Mouse (Mus musculus) cerebral cortex, adult 2 months (tissue): Measurements from ENCODE around the gene Map7d1.

Experiments
- WGBS: fragments of 180-500 bp; shearing (Covaris S2); methylation state at CpG from one replicate; pipeline ENCODE4 v1.1.7; 2018; 5-methylcytosine and 5-hydroxymethylcytosine counted together

The Map7d1 gene

DNA sequence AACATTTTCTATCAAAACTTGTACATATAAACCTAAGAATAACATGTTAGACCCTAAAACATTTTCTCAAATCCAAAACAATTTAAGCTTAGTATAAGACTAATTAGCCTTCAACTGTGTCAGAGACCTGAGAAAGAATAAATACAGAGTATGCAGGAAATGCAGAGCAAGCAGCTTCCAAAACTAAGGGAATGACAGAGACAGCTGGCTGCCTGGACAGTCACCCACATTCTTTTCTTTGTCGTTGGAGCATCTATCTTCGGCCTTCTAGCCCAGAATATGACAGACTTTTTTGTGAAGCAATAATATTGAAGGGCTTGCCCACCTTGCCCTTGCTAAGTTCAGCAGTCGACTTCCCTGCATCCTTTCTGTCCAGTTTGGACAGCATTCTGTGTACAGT, 13.1 kb upstream of the Map7d1 start:
- 43% methylated on average over 3 of the region's 3 CpGs for WGBS

DNA sequence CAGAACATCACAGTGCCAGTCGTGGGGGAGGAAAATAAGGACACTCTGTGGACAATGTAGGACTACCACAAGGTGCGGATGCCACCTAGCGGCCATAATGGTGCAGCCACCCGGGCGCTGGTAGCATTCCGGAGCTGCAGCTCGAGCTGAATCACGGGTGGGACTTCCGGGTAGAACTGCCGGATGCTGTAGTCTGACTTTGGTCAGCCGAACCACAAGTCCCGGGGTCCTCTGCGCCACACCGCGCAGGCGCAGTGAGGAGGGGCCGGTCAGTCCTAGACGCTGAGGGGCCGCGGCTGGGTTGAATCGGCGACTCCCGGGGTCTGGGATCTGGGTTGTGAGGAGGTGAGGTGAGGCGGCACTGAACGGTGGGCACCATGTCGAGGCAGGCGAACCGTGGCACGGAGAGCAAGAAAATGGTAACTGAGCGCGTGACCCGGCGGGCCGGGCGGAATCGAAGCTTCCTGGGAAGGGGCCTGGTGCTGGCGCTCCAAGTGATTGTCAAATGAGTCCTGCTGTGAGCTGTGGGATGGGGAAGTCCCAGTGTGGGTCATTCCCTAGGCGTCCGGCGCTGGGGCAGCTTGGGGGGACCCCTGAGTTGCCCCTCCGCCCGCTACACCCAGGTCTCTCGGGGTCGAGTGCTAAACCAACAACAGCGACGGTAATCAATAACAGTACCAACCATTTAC, 6.1 kb upstream of the Map7d1 start, which contains the start of gene Trappc3:
Gene Trappc3 (plus strand): TSS at position 207 of the 689 bp plus-strand sequence.
- WGBS = under 1% methylated on average over 46 of the region's 46 CpGs

DNA sequence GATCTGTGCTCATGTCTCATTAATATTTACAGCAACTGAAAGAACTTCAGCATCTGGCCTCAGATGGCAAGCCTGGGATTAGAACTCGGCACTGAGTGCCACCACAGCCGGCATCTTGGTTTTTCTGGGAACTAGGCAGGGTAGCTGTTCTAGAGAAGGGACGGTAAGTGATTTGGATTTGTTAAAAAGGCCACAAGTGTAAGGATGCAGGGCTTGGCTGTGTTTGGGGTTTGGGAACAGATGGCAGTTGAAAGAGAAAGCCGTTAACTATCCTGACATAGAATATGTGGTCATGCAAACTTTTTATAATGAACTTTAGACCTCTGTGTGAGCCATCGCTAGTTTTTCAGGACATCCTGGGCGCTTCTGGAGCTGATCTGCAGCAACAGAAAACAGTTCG, 5.5 kb upstream of the Map7d1 start:
- WGBS = 22% methylated on average over 7 of the region's 7 CpGs

DNA sequence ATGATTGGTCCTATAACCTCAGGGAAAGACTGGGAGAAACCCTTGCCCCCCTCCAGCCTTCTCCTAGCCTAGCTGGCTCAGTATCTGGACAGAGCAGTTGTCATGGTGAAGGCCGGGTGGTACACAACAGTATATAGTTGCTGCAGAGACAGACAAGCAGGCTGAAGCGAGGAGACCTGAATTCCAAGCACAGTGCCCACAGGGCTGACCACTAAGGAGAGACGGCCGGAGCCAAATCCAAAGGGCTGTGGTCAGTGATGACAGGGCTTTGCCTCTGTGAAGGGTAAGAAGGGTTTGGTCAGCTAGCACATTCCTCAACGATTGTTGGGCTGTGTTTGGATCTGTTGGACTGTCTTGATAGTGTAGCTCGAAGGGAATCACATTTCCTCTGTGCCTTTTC, 5.1 kb upstream of the Map7d1 start:
- 62% methylated on average over 6 of the region's 6 CpGs for WGBS

DNA sequence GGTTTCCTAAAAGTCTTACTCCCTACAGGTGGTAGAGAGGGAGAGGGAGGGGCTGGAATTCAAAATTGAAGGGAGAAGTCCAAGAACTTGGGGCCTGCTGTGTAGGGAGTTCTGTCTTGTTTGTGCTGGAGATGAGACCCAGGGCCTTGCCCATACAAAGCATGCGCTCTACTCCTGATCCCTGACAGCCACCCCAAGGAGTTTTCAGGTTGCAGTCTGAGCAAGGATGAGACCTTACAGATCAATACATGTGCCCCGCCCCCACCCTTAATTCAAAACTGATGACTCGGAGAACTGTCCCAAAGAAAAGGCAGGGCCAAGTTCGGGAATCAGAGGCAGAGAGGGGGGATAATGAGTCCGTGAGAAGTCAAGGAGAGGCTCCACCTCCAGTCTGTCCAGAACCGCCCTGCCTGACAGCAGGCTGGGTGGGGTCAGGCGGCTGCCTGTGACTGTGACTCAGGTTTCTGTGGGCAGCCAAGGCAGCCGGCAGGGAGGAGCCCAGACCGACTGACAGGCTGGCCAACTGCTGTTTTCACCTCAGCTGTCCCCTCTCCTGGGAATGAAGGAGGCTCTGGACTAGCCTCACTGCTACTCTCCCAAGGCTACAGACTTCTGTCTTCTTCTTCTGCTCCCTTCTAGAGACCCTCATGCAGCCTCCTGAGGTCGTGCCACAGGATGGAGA, 4.5 kb upstream of the Map7d1 start:
- 25% methylated on average over 10 of the region's 10 CpGs for WGBS

DNA sequence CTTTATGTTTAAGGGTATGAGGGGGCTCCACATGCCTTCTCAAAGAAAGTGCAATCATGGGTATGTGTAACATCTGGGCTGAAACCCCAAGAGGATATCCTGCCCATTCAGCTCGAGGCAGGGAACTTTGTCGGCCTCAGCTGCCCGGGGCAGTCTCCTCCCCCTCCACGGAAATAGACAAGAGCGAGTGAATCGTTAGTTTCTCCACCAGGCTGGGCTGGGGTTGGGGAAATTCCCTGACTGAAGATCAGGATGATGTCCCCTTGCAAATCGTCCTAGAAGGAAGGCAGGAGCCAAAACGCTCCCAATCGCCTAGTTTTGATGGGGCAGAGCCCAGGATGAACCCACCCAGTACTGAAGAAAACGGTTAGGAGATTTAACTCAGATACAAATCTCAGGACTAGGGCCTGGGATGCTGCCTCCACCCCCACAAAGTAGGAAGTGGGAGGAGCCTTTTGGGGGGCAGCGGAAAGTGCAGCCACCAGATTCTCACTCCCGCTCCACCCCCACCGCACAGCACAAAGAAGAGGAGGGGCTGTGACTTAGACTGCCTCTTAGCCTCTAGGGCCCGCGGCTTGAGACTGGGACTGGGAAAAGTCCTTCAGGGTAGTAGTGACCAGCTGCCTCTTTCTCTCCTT, 3.5 kb upstream of the Map7d1 start:
- 23% methylated on average over 15 of the region's 15 CpGs for WGBS

DNA sequence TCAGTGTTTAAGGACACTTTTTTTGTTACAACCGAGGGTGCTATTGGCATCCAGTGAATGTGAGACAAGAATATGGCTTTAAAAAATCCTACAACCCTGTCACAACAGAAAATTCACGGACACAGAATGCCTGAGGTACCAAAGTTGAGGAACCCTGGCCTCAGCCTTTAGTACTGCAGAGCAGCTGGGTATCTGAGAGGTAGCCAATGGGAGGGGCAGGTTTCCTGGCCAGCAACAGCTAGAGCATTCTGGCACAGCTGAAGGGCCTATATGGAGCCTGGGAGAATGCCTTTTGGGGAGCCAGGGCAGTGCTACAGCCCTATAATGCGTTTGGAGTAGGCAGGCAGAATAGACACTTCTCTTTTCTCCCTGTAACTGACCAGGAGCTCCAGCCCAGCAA, 2.9 kb upstream of the Map7d1 start:
- WGBS = 49% methylated on average over 3 of the region's 3 CpGs

DNA sequence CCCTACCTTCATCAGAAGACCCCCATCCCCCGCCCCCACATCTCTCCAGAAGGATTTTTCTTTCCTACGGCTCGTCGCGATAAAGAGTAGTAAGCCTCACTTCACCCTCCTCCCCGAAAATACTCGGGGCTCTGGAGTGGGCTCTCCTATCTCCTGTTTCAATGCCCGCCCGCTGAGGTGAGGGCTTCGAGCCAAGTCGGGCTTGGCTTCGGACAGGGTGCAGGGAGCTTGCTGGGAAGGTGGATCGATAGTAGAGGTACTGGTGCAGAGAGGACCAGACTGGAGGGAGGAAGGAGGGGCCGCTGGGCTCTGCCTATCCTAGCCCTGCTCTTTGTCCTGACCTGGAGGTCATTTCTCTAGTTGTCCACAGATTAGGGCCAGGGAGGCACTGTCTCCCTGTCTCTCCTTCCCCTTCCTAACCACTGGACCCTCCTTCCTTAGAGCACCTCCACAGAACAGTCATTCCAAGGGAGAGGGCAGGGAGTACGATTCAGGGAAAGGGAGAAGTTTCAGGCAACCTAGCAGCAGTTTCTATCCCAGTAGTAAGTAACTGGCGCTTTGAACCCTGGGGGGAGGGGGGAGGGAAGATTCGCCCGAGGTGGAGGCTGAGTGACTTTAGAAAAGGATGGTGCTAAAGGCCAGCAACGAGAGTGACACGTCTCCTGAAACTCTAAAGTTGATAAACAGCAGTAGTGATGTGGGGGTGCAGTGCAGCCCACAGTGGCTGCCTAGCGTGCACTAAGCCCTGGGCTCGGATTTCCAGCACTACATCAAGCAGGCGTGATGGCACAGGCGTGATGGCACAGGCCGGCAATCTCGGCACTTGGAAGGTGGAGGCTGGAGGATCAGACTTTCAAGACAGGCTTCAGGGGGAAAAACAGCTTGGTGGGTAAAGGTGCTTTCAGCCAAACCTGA, 1.1 kb upstream of the Map7d1 start:
- WGBS = 7% methylated on average over 26 of the region's 26 CpGs

DNA sequence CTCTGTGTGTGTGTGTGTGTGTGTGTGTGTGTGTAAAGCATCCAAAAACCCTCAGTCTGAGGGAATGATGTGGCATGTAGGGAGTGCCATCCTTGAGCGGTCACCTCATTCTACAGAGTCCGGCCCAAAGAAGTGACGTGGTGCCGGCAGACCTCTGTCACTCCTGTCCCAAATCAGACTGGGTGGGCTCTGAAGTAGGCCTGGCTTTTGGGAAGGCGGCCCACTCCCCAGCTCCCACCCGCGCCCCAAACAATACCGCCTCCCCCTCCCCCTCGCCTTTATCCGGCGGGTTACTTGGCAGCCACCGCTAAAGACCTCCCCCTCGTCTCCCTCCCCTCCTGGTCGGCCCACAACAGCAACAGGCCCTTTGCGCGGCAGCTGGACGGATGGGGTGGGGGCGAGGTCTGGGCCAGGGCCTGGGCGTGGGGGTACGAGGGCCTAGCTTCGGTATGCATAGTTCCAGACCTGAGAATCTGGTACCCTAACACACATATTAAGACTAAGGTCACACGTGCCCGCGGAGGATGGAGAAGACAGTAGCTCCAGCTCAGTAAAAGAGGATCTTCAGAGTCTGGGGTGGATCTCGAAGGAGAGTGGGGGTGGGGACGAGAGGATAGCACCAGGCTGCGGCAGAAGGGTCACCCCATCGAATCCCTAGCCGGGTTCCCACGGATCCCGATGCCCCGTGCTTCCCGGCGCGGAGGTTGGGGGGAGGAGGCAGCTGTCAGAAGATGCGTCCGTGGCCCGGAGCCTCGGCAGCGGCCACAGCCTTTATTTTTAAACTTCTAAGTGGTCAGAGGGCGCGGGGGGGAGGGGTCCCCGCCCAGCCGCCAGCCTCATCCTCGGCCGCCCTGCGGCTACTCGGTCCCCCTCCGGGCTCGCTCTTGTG, 786 bp downstream of the Map7d1 start:
- under 1% methylated on average over 50 of the region's 50 CpGs for WGBS

DNA sequence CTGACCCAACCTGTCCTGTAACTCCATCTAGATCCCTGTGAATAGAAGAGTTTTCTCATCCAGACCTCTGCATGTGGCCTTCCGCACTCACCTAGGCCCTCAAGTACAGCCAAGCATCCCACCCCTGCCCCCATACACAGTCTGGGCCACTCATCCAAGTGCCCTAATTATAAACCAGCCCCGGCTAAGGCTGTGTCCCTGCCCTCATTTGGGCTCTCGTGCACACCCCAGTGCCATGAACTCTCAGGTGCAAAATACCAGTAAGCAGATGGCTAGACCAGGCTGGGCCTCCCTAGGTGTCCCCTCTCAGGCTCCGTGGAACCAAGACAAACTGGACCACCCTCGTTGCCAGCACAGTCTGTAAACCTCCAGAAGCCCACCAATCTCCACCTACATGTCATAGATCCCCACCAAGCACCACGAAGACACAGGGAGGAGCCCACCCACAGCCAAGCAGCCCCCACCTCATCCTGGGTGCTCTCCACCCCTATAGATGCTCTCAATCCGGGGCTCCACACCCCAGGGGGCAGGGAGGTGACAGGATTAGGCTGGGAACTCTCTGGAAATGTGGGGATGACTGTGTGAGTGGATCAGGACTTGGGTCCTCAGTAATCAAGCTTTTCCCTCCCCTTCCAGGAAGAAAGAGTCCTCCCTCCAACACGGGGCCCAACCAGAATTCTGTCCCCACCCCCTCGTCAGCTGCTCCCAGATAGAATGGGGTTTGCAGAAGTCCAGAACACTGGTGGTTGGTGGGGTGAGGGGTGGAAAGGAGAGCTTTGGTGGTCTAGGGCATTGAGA, 1.6 kb downstream of the Map7d1 start:
- 7% methylated on average over 9 of the region's 9 CpGs for WGBS

DNA sequence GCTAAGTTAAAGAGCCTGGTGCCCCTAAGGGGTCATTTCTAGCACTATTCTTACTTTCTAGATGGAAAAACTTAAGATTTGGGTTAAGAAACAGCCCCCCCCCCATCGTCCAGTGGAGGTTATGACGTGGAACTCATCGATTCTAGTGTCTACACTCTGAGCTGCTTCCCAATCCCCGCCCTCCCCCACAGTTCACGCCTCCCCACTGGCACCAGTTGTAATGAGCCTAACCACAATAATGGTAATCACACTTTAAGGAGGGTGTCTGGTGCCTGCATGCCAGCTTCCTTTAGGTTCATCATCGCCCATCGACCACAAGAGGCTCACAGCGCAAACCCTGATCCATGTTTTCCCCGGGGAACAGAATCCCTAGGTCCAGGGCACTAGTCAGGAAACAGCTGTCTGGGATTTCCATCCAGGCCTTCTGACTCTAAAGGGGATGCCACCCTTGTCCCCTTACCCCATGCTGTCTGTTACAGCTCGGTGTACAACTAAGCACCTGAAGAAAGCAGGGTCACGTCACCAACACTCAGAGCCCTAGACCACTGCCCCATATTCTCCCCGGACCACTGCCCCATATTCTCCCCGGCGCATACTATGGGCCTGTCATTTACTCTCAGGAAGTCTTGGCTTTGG, 2.4 kb downstream of the Map7d1 start:
- WGBS = 29% methylated on average over 14 of the region's 14 CpGs

DNA sequence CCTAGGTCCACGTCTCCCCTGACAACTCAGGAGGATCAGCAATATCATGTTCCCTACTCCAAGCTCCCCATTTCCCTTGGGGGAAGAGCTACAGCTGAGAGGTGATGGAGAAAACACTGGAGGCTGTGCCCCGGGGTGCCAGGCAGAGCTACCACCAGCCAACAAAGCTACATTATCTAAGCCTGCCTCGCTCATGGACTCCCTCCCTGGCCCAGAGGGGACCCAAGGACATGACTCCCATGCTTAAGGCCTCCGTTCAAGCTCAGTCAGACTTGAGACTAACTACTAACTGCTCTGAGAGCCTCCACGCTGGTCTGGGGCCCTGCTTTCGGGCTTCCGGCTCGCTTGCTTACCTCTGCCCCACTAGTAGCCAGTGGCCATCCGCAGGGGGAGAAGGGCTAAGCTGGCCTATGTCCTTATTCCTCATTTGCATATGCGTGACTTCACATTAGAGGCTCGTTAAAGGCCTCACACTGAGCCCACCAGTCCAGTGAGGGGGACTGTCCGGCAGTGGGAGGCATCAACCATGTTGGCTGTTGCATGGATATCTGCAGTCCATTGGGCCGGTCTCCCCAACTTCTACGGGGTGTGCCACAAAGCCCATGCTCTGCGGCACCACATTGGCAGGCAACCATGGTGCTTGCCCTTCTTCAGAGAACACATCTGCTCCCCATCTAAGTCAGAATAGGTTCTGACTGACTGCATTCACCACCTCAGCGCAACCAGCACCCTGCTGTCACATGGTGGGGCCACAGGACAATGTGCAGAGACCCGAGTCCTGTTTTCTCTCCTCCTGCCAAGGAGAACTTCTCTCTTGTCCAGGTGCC, 3.5 kb downstream of the Map7d1 start:
- WGBS = 48% methylated on average over 17 of the region's 17 CpGs

DNA sequence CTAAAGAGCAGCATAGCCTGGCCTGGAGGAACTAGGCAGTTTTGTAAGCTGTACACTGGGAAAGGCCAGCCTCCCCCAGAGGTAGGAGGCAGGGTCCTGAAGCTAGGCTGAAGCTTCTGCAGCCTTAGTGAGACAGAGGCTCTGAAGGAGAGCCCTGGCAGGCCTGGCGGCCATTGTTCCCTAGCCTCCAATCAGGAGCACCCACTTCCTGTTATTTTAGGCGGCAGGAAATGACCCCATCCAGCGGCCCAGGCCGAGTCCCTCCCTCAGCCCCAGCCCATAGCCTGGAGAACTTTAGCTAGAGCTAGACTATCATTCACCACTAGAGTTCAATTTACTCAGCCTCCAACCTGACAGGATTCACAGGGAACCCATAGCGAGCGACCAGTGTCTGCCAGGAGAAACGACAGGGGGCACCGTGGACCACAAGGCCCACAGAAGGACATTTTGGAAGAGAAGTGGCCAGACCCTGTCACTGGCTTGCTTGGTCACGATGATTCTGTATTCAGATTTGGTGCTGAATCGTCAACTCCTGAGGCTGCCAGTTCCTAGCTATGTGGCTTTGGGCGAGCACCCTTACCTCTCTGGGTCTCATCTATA, 4.4 kb downstream of the Map7d1 start:
- WGBS = 31% methylated on average over 11 of the region's 11 CpGs

DNA sequence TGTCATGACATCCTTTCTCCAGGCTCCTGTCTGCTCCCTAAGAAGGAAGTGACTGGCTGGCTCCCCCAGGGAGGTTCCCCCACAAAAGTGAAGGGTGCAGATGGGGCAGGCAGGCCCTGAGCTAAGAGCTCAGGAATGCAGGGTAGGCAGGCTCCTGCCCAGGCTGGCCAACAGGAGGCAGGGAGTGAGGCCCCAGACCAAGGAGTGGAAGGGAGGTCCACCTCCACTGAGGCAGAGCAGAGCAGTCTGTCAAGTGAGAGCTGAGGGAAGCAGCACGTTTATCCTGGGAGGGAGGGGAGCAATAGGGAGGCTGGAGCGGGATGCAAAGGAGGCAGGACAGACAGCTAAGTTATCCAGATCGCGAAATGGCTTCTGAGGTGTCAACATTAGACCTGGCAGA, 5.5 kb downstream of the Map7d1 start:
- WGBS = 31% methylated on average over 4 of the region's 4 CpGs

DNA sequence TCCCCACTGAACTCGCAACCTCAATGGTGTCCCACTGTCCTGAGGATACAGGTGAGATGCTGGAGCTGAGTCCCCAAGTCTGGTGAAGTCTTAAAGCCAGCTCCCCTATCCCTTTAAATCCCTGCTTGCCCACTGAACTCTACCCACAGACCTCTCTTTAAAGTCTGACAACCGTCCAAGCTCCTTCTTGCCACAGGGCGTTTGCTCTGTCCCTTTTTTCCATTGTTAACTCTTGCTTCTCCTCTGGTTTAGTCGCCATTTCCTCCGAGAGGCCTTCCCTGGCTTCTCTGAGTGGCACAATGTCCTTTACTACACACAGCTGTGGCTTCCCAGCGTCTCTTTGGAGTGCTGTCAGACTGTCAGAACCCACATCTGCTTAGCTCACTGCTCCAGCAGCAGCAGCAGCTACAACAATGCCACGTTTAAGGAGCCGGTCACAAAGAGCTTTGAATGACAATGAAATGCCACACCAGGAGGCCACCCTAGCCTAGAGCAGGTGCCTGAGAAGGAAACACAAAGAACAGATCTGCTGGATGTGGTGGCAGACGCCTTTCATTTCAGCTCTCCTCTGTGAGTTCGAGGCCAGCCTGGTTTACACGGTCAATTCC, 7.8 kb downstream of the Map7d1 start:
- 15% methylated on average over 11 of the region's 11 CpGs for WGBS

DNA sequence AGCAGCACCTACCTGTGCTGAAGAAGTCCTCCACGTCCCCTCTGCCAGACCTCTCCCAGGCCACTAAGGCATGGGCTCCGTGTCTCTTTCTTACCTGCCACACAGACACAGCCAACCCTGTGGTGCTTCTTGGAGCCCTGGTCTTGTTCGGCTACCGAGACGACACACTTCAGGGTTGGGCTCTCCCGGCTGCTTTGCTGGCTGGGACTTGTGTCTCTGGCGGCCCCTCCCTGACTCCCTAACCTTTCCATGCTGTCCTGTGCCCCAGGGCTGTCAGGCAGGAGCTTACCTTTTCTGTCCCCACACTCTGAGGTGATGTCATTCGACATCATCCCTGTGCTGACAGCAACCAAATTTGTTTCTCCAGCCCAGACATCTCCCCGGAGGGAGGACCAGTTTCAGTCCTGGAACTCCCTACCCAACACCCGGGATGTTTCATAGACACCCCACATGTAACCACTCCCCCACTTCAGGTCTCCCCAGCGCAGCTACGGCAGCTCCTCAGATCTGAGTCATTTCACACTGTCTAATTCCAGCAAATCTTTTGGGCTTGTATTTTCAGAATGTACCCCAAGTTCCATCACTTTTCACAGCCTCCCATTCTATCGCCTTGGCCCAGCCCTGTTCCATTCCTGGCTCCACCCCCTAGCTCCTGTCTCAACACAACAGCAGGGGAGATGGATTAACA, 9.8 kb downstream of the Map7d1 start:
- 46% methylated on average over 13 of the region's 13 CpGs for WGBS

DNA sequence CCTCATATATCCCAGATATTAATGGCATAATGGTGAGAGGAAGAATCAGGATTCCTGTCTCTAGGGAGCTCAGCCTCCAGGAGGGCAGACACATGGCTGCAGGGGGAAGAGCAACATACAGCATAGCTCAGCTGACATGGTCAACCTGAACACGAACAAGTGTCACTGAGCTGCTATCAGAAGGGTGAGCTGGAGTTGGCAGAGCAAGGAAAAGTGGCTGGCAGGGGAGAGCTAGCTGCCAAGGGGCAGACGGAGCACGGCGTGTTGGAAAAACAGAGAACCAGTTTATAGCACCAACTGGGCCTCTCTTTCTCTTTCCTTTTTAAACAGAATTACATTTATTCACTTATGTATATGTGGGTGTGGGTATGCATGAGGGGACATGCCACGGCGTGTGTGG, 13.6 kb downstream of the Map7d1 start:
- WGBS = 37% methylated on average over 6 of the region's 6 CpGs
